Mouse (Mus musculus) midbrain, embryonic 11.5 days (tissue): Measurements from ENCODE around the gene Prr19. TPM values are rescaled to one million over a fixed set of nuclear protein-coding genes. Genes with fewer than 3 reads are reported as not detected.

Source experiments
- ATAC-seq: fragments of 200-750 bp; cut with Nextera tagmentation; 2 replicates; pipeline ENCODE4 v1.8.0; 2017; ENCODE audit warnings: moderate TSS enrichment, moderate library complexity; ENCODE audit not compliant: low FRiP score
- DNase-seq: peaks from one replicate; pipeline ENCODE4 v3.0.0; 2015; ENCODE audit warnings: low spot score; ENCODE audit errors: missing footprints
- H3K27ac ChIP-seq: fragments of 300-500 bp; sonication (generic); 2 replicates; pipeline ENCODE4 v1.5.1; 2014; ENCODE audit warnings: low read depth, low read length
- H3K27me3 ChIP-seq: fragments of 300-500 bp; sonication (generic); 2 replicates; pipeline ENCODE4 v1.6.1; 2014; ENCODE audit warnings: mild to moderate bottlenecking, low read length, moderate library complexity, mixed read lengths; ENCODE audit not compliant: control insufficient read depth, insufficient read depth
- H3K36me3 ChIP-seq: fragments of 300-500 bp; sonication (generic); 2 replicates; pipeline ENCODE4 v1.6.1; 2014; ENCODE audit warnings: mild to moderate bottlenecking, low read length, moderate library complexity, mixed read lengths; ENCODE audit not compliant: control insufficient read depth, insufficient read depth
- H3K4me1 ChIP-seq: fragments of 300-500 bp; sonication (generic); 2 replicates; pipeline ENCODE4 v1.6.1; 2014; ENCODE audit warnings: low read length; ENCODE audit not compliant: control insufficient read depth, insufficient read depth
- H3K4me2 ChIP-seq: fragments of 300-500 bp; sonication (generic); 2 replicates; pipeline ENCODE4 v1.6.1; 2014; ENCODE audit warnings: mild to moderate bottlenecking, moderate library complexity
- H3K4me3 ChIP-seq: fragments of 300-500 bp; sonication (generic); 2 replicates; pipeline ENCODE4 v1.5.1; 2014; ENCODE audit warnings: low read depth, low read length
- H3K9ac ChIP-seq: fragments of 300-500 bp; sonication (generic); 2 replicates; pipeline ENCODE4 v1.6.1; 2014; ENCODE audit warnings: low read length
- H3K9me3 ChIP-seq: fragments of 300-500 bp; sonication (generic); 2 replicates; pipeline ENCODE4 v1.6.1; 2016; ENCODE audit warnings: low read length; ENCODE audit not compliant: control insufficient read depth
- WGBS: fragments of 180-500 bp; shearing (Covaris S2); extraction: QIAGEN DNeasy Blood & Tissue Kit; methylation state at CpG from one replicate; pipeline ENCODE4 v1.1.7; 2014; 5-methylcytosine and 5-hydroxymethylcytosine counted together
- polyA plus RNA-seq: library from polyadenylated mRNA; unstranded; fragments of >200 nt; fragmentation: Nextera tagmentation; extraction: Ambion mirVana; gene quantifications from 2 replicates; pipeline ENCODE4 v1.2.1, GENCODE M21; 2014

Gene Prr19
- polyA plus RNA-seq, 1 experiment from 2014 or later = 1.2 TPM

DNA sequence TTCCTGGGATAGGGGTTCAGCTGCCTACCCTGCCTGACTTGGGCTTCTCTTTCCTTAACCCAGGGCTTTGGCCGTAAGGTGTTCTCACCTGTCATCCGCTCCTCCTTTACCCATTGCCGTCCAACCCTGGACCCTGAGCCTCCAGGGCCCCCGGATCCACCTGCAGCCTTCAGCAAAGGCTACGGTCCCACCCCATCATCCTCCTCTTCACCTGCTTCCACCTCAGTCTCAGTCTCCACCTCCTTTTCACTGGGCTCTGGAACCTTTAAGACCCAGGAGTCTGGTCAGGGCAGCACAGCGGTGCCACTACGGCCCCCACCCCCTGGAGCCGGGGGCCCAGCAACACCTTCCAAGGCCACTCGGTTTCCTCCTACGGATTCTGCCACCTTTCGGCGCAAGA, 13.2 kb upstream of the Prr19 start:
- Histone ChIP-seq H3K27ac (no peak overlapping the region), H3K9ac (no peak overlapping the region), H3K4me2 (no peak overlapping the region), H3K9me3 (peaks cover 3% of the 10 kb centered on the region; the same call in 1 of the 2 replicates), H3K36me3 (peaks cover 53% of the 10 kb centered on the region), H3K27me3 (no peaks in the 10 kb centered on the region), H3K4me3 (no peak overlapping the region), H3K4me1 (peaks cover 18% of the 10 kb centered on the region)
- ATAC-seq = no peak
- 93% methylated on average over 12 of the region's 12 CpGs for WGBS
- DNase-seq = no peak

DNA sequence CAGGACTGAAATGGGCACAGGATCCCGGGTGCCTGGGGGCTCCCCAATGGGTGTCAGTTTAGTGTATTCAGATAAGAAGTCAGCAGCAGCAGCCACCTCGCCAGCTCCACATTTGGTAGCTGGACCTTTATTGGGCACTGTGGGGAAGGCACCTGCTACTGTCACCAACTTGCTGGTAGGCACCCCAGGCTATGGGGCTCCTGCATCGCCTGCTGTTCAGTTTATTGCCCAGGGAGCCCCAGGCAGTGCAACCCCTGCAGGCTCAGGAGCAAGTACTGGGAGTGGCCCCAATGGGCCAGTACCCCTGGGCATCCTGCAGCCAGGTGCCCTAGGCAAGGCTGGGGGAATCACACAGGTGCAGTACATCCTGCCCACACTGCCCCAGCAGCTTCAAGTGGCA, 12.5 kb upstream of the Prr19 start:
- Histone ChIP-seq H3K27ac (no peak overlapping the region), H3K4me2 (no peak overlapping the region), H3K27me3 (no peaks in the 10 kb centered on the region), H3K9me3 (peaks cover 3% of the 10 kb centered on the region; the same call in 1 of the 2 replicates), H3K4me1 (peaks cover 11% of the 10 kb centered on the region), H3K36me3 (peaks cover 53% of the 10 kb centered on the region), H3K4me3 (no peak overlapping the region), H3K9ac (no peak overlapping the region)
- WGBS = 86% methylated on average over 3 of the region's 3 CpGs
- ATAC-seq (no peak), DNase-seq (no peak)

DNA sequence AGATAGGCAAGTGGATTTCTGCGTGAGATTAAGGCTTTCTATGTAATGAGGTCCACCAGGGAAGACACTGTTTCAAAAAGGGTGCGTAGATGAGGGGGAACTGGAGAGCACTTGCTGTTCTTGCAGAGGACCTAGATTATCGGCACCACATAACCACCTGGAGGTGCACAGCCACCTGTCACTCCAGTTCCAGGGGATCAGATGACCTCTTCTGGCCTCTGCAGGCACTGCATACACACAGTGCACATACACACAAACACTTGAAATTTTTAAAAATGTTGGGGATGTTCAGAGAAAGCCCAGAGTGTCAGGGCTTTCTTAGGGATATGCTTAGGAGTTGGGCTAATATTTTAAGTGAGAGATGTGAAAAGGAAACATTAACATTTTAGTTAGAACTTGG, 11.3 kb upstream of the Prr19 start:
- no peak for DNase-seq
- Histone ChIP-seq H3K4me3 (no peak overlapping the region), H3K9ac (no peak overlapping the region), H3K4me2 (no peak overlapping the region), H3K27me3 (no peaks in the 10 kb centered on the region), H3K9me3 (peaks cover 3% of the 10 kb centered on the region; the same call in 1 of the 2 replicates), H3K36me3 (peaks cover 53% of the 10 kb centered on the region), H3K4me1 (peaks cover under 1% of the 10 kb centered on the region; the same call in 1 of the 2 replicates), H3K27ac (no peak overlapping the region)
- 96% methylated on average over 3 of the region's 3 CpGs for WGBS
- no peak for ATAC-seq

DNA sequence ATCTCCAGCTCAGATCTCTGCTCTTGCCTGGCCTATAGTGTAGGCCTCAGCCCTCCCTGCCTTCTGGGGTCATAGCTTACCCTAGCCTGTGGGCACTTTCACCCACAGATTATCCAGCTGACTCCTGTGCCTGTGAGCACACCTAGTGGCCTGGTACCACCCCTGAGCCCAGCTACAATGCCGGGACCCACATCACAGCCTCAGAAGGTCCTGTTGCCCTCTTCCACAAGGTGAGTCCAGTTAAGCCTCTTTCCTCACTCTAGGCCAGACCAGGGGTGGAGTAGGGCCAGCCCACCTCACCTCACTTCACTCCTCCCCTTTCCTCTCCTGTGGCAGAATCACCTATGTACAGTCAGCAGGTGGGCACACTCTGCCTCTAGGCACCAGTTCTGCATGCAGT, 10.7 kb upstream of the Prr19 start:
- H3K9me3 ChIP-seq = peaks cover 3% of the 10 kb centered on the region; the same call in 1 of the 2 replicates
- no peak overlapping the region for H3K27ac ChIP-seq
- H3K4me2 ChIP-seq = no peak overlapping the region
- no peaks in the 10 kb centered on the region for H3K4me1 ChIP-seq
- peaks cover 52% of the 10 kb centered on the region for H3K36me3 ChIP-seq
- H3K9ac ChIP-seq = no peak overlapping the region
- no peak overlapping the region for H3K4me3 ChIP-seq
- no peaks in the 10 kb centered on the region for H3K27me3 ChIP-seq
- DNase-seq = no peak
- no peak for ATAC-seq
- WGBS = 100% methylated on average over 1 of the region's 1 CpGs

DNA sequence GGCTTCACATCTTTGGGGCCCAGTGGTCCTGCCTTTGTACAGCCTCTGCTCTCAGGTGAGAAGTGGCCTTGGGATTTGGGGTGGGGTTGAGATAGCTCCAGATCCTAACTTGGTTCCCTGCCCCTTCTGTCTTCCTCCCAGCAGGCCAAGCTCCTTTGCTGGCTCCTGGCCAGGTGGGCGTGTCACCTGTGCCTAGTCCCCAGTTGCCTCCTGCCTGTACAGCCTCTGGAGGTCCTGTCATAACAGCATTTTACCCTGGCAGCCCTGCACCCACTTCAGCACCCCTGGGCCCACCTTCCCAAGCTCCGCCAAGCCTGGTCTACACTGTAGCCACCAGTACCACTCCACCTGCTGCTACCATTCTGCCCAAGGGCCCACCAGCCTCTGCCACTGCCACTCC, 10.3 kb upstream of the Prr19 start:
- ATAC-seq (no peak), DNase-seq (no peak)
- H3K36me3 ChIP-seq = peaks cover 53% of the 10 kb centered on the region
- no peaks in the 10 kb centered on the region for H3K27me3 ChIP-seq
- H3K9me3 ChIP-seq = peaks cover 3% of the 10 kb centered on the region; the same call in 1 of the 2 replicates
- H3K9ac ChIP-seq = no peak overlapping the region
- WGBS = 96% methylated on average over 2 of the region's 2 CpGs
- no peak overlapping the region for H3K4me3 ChIP-seq
- no peaks in the 10 kb centered on the region for H3K4me1 ChIP-seq
- no peak overlapping the region for H3K27ac ChIP-seq
- no peak overlapping the region for H3K4me2 ChIP-seq

DNA sequence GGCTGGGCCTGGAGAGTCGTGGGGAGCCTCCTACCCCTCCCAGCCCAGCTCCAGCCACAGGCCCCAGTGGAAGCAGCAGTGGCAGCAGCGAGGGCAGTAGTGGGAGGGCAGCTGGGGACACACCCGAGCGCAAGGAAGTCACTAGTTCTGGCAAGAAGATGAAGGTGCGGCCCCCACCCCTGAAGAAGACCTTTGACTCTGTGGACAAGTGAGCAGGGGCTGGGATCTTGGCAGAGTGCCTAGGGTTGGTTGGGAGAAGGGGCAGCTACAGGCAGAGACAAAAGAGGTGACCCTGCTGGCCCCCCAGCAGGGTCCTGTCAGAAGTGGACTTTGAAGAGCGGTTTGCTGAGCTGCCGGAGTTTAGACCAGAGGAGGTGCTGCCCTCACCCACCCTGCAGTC, 9.1 kb upstream of the Prr19 start:
- peaks cover 3% of the 10 kb centered on the region; the same call in 1 of the 2 replicates for H3K9me3 ChIP-seq
- no peak for ATAC-seq
- H3K4me2 ChIP-seq = no peak overlapping the region
- H3K9ac ChIP-seq = no peak overlapping the region
- H3K27ac ChIP-seq = no peak overlapping the region
- no peaks in the 10 kb centered on the region for H3K27me3 ChIP-seq
- no peak for DNase-seq
- peaks cover 8% of the 10 kb centered on the region for H3K4me1 ChIP-seq
- H3K36me3 ChIP-seq = peaks cover 43% of the 10 kb centered on the region
- WGBS = 70% methylated on average over 7 of the region's 7 CpGs
- no peak overlapping the region for H3K4me3 ChIP-seq

DNA sequence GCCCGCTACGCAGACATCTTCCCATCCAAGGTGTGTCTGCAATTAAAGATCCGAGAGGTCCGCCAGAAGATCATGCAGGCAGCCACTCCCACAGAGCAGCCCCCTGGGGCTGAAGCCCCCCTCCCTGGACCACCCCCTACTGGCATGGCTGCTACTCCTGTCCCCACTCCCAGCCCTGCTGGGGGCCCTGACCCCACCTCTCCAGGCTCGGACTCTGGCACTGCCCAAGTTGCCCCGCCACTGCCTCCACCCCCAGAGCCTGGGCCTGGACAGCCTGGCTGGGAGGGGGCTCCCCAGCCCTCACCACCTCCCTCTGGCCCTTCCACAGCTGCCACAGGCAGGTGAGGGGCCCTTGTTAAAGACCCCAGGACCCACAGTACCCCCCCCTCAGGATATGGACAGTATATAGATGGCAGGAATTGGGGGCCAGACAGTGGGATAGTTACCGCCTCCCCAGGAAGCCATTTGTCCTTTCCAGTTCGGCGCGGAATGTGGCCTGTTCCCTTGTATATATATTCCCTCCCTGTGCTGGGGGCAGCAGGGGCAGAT, 7.9 kb upstream of the Prr19 start:
- Histone ChIP-seq H3K9me3 (peaks cover 3% of the 10 kb centered on the region; the same call in 1 of the 2 replicates), H3K27me3 (no peaks in the 10 kb centered on the region), H3K4me1 (peaks cover 8% of the 10 kb centered on the region), H3K27ac (no peak overlapping the region), H3K36me3 (peaks cover 36% of the 10 kb centered on the region), H3K4me2 (no peak overlapping the region), H3K4me3 (no peak overlapping the region), H3K9ac (no peak overlapping the region)
- WGBS = 90% methylated on average over 10 of the region's 10 CpGs
- ATAC-seq (no peak), DNase-seq (no peak)

DNA sequence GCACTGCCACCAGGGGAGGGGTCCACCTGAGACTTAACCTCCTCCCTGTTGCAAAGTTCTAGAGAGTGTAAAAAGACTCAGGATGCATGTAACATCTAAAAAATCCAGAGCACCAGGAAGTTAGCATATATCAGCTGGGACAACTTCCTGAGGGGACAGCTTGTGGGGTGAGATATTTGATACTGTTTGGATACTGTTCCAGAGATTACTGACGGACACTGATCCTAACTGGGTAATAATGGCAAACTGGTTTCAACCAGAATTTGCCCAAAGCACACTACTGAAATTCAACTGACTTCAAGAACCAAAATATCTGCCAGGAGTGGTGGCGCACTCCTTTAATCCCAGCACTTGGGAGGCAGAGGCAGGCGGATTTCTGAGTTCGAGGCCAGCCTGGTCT, 6.7 kb upstream of the Prr19 start:
- WGBS = 95% methylated on average over 4 of the region's 4 CpGs
- H3K4me3 ChIP-seq = no peak overlapping the region
- H3K27ac ChIP-seq = no peak overlapping the region
- H3K9ac ChIP-seq = no peak overlapping the region
- peaks cover 24% of the 10 kb centered on the region for H3K36me3 ChIP-seq
- H3K4me2 ChIP-seq = no peak overlapping the region
- DNase-seq (no peak), ATAC-seq (no peak)
- peaks cover 8% of the 10 kb centered on the region for H3K4me1 ChIP-seq
- peaks cover 3% of the 10 kb centered on the region; the same call in 1 of the 2 replicates for H3K9me3 ChIP-seq
- H3K27me3 ChIP-seq = no peaks in the 10 kb centered on the region

DNA sequence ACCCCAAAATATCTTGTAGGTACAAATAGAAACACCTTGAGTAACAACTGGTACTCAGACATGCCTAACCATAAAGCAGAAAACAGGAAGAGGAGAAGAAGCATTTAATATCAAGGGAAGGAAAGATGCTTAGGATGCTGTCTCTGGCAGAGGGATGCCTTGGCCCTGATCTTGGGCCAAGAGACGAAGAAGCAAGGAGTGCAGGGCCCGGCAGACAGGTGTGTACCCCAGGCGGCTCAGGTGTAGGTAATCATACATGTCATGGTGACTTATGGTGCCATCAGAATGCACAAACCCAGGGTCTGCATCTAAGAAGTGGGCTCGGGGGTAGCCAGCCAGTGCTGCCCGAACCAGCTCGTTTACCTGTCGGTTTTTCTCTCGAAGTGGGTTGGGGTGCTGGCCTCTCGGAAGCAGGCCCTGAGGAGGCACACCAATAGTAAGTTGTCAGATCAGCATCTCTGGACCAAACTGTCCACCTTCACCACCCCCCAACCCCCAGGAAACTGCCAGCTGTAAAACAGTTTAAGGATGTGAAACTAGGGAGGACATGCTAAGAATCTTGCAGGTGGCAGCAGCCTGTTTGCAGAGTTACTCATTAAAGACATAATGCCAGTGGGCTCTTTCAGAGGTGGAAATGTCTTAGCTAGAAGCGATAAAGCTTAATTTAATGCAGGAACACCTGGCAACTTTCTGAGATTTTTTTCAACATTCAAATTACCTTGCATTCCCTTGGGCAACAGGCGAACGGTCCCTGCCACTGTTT, 6.1 kb upstream of the Prr19 start:
- Histone ChIP-seq H3K36me3 (peaks cover 17% of the 10 kb centered on the region), H3K27me3 (no peaks in the 10 kb centered on the region), H3K4me2 (no peak overlapping the region), H3K9ac (no peak overlapping the region), H3K4me3 (no peak overlapping the region), H3K27ac (no peak overlapping the region), H3K4me1 (peaks cover 8% of the 10 kb centered on the region), H3K9me3 (no peaks in the 10 kb centered on the region)
- DNase-seq = no peak
- WGBS = 87% methylated on average over 12 of the region's 12 CpGs
- ATAC-seq = no peak
